Comparison of ENCODE assay signal across 11 mouse cellular contexts in genomic region chr1:188904091-188904490, GRCm38 (mm10).
DNase-seq lines count a peak whose midpoint lies in the region; ATAC-seq and TF ChIP-seq lines count a peak whose summit lies in the region.
"Had no signal": no experiment of that assay in that cellular context is flagged by ENCODE, and none has a peak within 500 bp of the region (broad histone marks: within the 10 kb centered on the region; RNA-seq: fewer than 3 reads in every experiment).

No protein-coding gene starts in this region.

- H3K9ac ChIP-seq in liver, postnatal 0 days (replicated peaks) = no peak overlapping the region
- no peak overlapping the region for H3K9ac ChIP-seq in midbrain, embryonic 14.5 days (replicated peaks; ENCODE audit: low read length)

- WGBS in liver, postnatal 0 days (ENCODE audit: insufficient replicate concordance) = 53% methylated on average over 10 of the region's 10 CpGs
- 49% methylated on average over 10 of the region's 10 CpGs for WGBS in midbrain, embryonic 14.5 days

- H3K4me1 ChIP-seq in liver, postnatal 0 days (ENCODE audit: insufficient read depth) = no peaks in the 10 kb centered on the region
- H3K4me1 ChIP-seq in midbrain, embryonic 14.5 days (ENCODE audit: control insufficient read depth, insufficient read depth, low read length) = no peaks in the 10 kb centered on the region

- intact Hi-C loops in gastrocnemius, adult 2 months (cut with DNase I) = no loop called here

- no peak overlapping the region for H3K4me2 ChIP-seq in liver, postnatal 0 days (ENCODE audit: low read depth, low read length)
- no peak overlapping the region for H3K4me2 ChIP-seq in midbrain, embryonic 14.5 days (ENCODE audit: low read length)

- no peak for TF ChIP-seq EP300 in liver, postnatal 0 days (IDR thresholded peaks at IDR 0.05; ENCODE audit: low read depth)

- H3K4me3 ChIP-seq in gastrocnemius, adult 2 months = no peak overlapping the region
- H3K4me3 ChIP-seq in liver, postnatal 0 days (ENCODE audit: low read depth, low read length) = no peak overlapping the region
- H3K4me3 ChIP-seq in midbrain, embryonic 14.5 days (replicated peaks; ENCODE audit: low read depth, low read length) = no peak overlapping the region

- TF ChIP-seq CTCF in gastrocnemius, adult 2 months (IDR thresholded peaks at IDR 0.05) = peak; percentile 19; the same call in 1 of the 2 replicates
- peak; percentile 43; the same call in 1 of the 2 replicates for TF ChIP-seq CTCF in liver, postnatal 0 days (IDR thresholded peaks at IDR 0.05; ENCODE audit: low read depth)

- no peak for ATAC-seq in liver, postnatal 0 days
- no peak for ATAC-seq in midbrain, embryonic 14.5 days (ENCODE audit: low FRiP score, low TSS enrichment)

- DNase-seq in gastrocnemius, adult 2 months = no peak
- no peak for DNase-seq in gastrocnemius, postnatal 4 days (ENCODE audit: low spot score in 2 of 2)
- DNase-seq in liver, postnatal 0 days = no peak
- DNase-seq in liver (no peak), adipocyte (ENCODE audit: low spot score) (peak; percentile 3)
- DNase-seq in midbrain, embryonic 14.5 days = peak; percentile 83
- no peak for DNase-seq in kidney, postnatal 4 days
- DNase-seq in left cerebral cortex, adult 8-10 months (ENCODE audit: low spot score in 2 of 2) = no peak
- DNase-seq: cerebellum, adult 11 months; gastrocnemius, postnatal 36 days; right cerebral cortex, postnatal 4 days had no signal

- H3K27ac ChIP-seq in gastrocnemius, adult 2 months = no peak overlapping the region
- H3K27ac ChIP-seq in liver, postnatal 0 days (ENCODE audit: low read depth) = no peak overlapping the region
- no peak overlapping the region for H3K27ac ChIP-seq in midbrain, embryonic 14.5 days (replicated peaks; ENCODE audit: low read depth, low read length)

- H3K27me3 ChIP-seq in liver, postnatal 0 days (ENCODE audit: insufficient read depth, low read length) = no peaks in the 10 kb centered on the region
- H3K27me3 ChIP-seq in midbrain, embryonic 14.5 days (ENCODE audit: control insufficient read depth, insufficient read depth, low read length) = no peaks in the 10 kb centered on the region

- H3K36me3 ChIP-seq in liver, postnatal 0 days (replicated peaks; ENCODE audit: insufficient read depth, low read length) = no peaks in the 10 kb centered on the region
- no peaks in the 10 kb centered on the region for H3K36me3 ChIP-seq in midbrain, embryonic 14.5 days (ENCODE audit: control insufficient read depth, insufficient read depth, low read length)

- no peaks in the 10 kb centered on the region for H3K9me3 ChIP-seq in liver, postnatal 0 days (ENCODE audit: low read length)
- no peaks in the 10 kb centered on the region for H3K9me3 ChIP-seq in midbrain, embryonic 14.5 days (ENCODE audit: control insufficient read depth, low read length)

Comparison
In these comparisons a context has a peak if more than half of its experiments do, and no peak if none do; other contexts are left out.
1. DNase-seq: peak in adipocyte (single experiment) and midbrain, embryonic 14.5 days (single experiment); none in gastrocnemius, adult 2 months (single experiment), gastrocnemius, postnatal 4 days (0 of 2), liver, postnatal 0 days (single experiment), liver (single experiment), kidney, postnatal 4 days (0 of 2) and left cerebral cortex, adult 8-10 months (0 of 2).